Mouse (Mus musculus): Measurements from ENCODE around the gene Boll. TPM values are rescaled to one million over a fixed set of nuclear protein-coding genes. Genes with fewer than 3 reads are reported as not detected.

The Boll gene
- polyA plus RNA-seq, 1 experiment from 2014 or later: 0.07 TPM

DNA sequence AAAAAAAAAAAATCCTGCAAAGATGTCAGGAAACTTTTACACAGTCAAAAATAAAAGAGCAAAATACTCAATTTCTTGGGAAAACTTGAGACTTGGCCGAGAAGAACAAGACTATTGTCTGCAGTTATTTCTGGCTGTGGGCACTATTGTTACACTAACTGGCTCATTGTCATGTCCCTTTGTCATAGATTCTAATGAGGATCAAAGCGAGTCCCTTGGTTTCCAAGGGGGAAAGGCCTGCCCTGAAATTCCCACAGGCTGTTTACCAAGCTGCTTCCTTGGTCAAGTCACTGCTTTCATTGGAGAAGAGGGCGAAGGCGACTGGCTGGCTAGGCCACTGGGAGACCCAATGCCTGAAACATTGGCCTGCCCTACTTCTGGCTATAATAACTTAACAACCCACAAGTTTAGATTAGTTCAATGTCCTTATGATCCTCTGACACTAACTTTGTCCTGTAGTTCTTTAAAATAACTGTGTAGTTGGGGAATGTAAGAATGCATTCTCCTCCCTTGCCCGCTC, 157.4 kb downstream of the Boll start:
- 78% methylated on average over 5 of the region's 5 CpGs for WGBS (ENCODE audit: insufficient replicate concordance)
- Histone ChIP-seq H3K9me3 (ENCODE audit: low read length) (no peaks in the 10 kb centered on the region), H3K9ac (replicated peaks) (no peak overlapping the region), H3K27me3 (ENCODE audit: insufficient read depth, low read length) (no peaks in the 10 kb centered on the region), H3K4me3 (ENCODE audit: low read depth, low read length) (no peak overlapping the region), H3K4me1 (ENCODE audit: insufficient read depth) (peaks cover 7% of the 10 kb centered on the region), H3K4me2 (ENCODE audit: low read depth, low read length) (no peak overlapping the region), H3K27ac (ENCODE audit: low read depth) (no peak overlapping the region), H3K36me3 (replicated peaks; ENCODE audit: insufficient read depth, low read length) (no peaks in the 10 kb centered on the region)
- DNase-seq: no peak
- TF ChIP-seq CTCF (IDR thresholded peaks at IDR 0.05; ENCODE audit: low read depth) (no peak), EP300 (IDR thresholded peaks at IDR 0.05; ENCODE audit: low read depth) (no peak)
- no peak for ATAC-seq

- no peaks in the 10 kb centered on the region for H3K9me3 ChIP-seq (ENCODE audit: low read length)
- DNase-seq (no peak), ATAC-seq (no peak)
- no peak overlapping the region for H3K4me2 ChIP-seq (ENCODE audit: low read depth, low read length)
- WGBS (ENCODE audit: insufficient replicate concordance): 75% methylated on average over 18 of the region's 18 CpGs
- H3K4me3 ChIP-seq (ENCODE audit: low read depth, low read length): no peak overlapping the region
- H3K27ac ChIP-seq (ENCODE audit: low read depth): no peak overlapping the region
- H3K27me3 ChIP-seq (ENCODE audit: insufficient read depth, low read length): no peaks in the 10 kb centered on the region
- no peak overlapping the region for H3K9ac ChIP-seq (replicated peaks)
- no peaks in the 10 kb centered on the region for H3K36me3 ChIP-seq (replicated peaks; ENCODE audit: insufficient read depth, low read length)
- H3K4me1 ChIP-seq (ENCODE audit: insufficient read depth): no peaks in the 10 kb centered on the region
- TF ChIP-seq EP300 (IDR thresholded peaks at IDR 0.05; ENCODE audit: low read depth) (no peak), CTCF (IDR thresholded peaks at IDR 0.05; ENCODE audit: low read depth) (no peak)
Measured at GRCm38 (mm10) chr1:55201850-55202752, 161.2 kb downstream of the Boll start.

- no peaks in the 10 kb centered on the region for H3K27me3 ChIP-seq (ENCODE audit: insufficient read depth, low read length)
- no peak overlapping the region for H3K4me3 ChIP-seq (ENCODE audit: low read depth, low read length)
- no peak overlapping the region for H3K9ac ChIP-seq (replicated peaks)
- ATAC-seq (no peak), DNase-seq (no peak)
- TF ChIP-seq EP300 (IDR thresholded peaks at IDR 0.05; ENCODE audit: low read depth): no peak
- no peaks in the 10 kb centered on the region for H3K9me3 ChIP-seq (ENCODE audit: low read length)
- H3K4me2 ChIP-seq (ENCODE audit: low read depth, low read length): no peak overlapping the region
- no peak overlapping the region for H3K27ac ChIP-seq (ENCODE audit: low read depth)
- H3K4me1 ChIP-seq (ENCODE audit: insufficient read depth): no peaks in the 10 kb centered on the region; the same call in 1 of the 2 replicates
- 43% methylated on average over 3 of the region's 3 CpGs for WGBS (ENCODE audit: insufficient replicate concordance)
- H3K36me3 ChIP-seq (replicated peaks; ENCODE audit: insufficient read depth, low read length): no peaks in the 10 kb centered on the region
Measured at GRCm38 (mm10) chr1:55198719-55199118, 164.6 kb downstream of the Boll start.

Other genes starting within 250 kb of the Boll start
- gene Mob4, start 232.2 kb downstream of the Boll start, polyA plus RNA-seq (2015; fragmentation: Nextera tagmentation; extraction: Ambion mirVana): 40.1 and 42.2 TPM in 2 replicates
- 0.41 and 0.52 TPM in 2 replicates for gene Rftn2, start 136.7 kb downstream of the Boll start, polyA plus RNA-seq (2015; fragmentation: Nextera tagmentation; extraction: Ambion mirVana)
- 1.2 TPM in 2 replicates for gene Mars2, start 126.3 kb downstream of the Boll start, polyA plus RNA-seq (2015; fragmentation: Nextera tagmentation; extraction: Ambion mirVana)
- gene Plcl1, start 42.5 kb upstream of the Boll start, polyA plus RNA-seq (2015; fragmentation: Nextera tagmentation; extraction: Ambion mirVana): 0.15 and 0.25 TPM in 2 replicates